Mouse (Mus musculus): Measurements from ENCODE around the gene Stx1a.

GRCm38 (mm10) chr5:135040059-135040458 lies 16.8 kb downstream of the Stx1a start:
- no peak for TF ChIP-seq CTCF (IDR thresholded peaks at IDR 0.05)
- TF ChIP-seq EP300 (IDR thresholded peaks at IDR 0.05), result no peak
